Mouse (Mus musculus) spleen, postnatal 0 days (tissue): ENCODE measurements around the gene Gm28308. TPM values are rescaled to one million over a fixed set of nuclear protein-coding genes. Genes with fewer than 3 reads are reported as not detected.

Experiments used
- polyA plus RNA-seq: library from polyadenylated mRNA; unstranded; fragments of >200 nt; fragmentation: Nextera tagmentation; extraction: Ambion mirVana; gene quantifications from 2 replicates; pipeline ENCODE4 v1.2.1, GENCODE M21; 2015

Gene Gm28308
- polyA plus RNA-seq: not detected in 2 replicates

GRCm38 (mm10) chr6:52213119-52213986 is at the start of gene Gm28308, which contains the start of gene Hoxa3:
Gene Gm28308 (minus strand): TSS chr6:52213339.
Gene Hoxa3 (minus strand): TSS chr6:52213336.

GRCm38 (mm10) chr6:52260654-52261575 is 47.8 kb upstream of the Gm28308 start, which contains the start of gene Hoxa13:
Gene Hoxa13 (minus strand): TSS chr6:52260880.

DNA sequence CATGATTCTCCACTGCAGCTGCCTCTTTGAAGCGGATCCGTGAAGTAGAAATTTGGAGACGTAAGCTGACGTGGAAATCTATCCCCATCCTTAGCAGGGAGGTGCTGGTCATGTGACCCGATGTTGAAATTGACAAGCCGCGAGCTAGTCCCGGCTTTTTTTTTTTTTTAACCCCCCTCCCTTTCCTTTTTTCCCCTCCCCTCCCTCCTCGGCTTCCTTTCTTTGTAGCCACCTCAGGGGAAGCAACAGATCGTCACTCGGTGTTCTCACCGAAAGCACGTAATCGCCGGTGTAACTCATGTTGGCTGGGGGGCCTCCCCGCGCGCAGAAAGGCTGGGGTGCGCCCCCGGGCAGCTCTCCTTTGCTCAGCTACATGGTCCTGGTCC is 32.6 kb upstream of the Gm28308 start, which contains the start of gene Hoxa11:
TSS of gene Hoxa11 (minus strand) at position 54 of the 386 bp plus-strand sequence.

DNA sequence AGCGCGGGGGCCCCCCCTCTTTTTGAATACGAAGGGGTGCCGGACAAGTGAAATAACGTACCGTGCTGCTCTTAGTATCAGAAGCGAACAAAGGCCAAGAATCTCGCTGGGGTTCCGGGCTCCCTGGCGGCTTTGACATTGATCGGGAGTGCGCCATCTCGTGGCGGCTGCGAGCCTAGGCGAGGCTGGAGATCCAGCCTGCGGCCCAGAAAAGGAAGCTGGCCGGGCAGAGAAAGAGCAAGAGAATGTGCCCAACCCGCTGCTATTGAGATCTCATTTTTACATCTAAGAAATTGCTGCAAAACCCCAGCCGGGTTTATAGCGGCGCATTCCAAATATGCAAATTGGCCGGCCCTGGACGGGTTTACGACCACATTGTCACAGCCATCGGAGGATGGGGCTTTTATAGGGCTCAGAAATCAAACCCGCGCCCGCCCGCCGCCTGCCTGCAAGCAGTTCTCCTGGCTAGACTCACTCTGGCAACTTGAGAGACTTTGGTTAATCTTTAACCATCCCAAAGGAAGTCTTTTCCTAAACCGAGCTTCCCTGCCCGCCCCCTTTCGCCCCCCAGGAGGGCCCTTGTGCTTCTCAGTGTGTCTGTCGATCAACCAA is 27.4 kb upstream of the Gm28308 start, which contains the start of gene Hoxa10:
TSS of gene Hoxa10 (minus strand) at position 466 of the 612 bp plus-strand sequence.

DNA sequence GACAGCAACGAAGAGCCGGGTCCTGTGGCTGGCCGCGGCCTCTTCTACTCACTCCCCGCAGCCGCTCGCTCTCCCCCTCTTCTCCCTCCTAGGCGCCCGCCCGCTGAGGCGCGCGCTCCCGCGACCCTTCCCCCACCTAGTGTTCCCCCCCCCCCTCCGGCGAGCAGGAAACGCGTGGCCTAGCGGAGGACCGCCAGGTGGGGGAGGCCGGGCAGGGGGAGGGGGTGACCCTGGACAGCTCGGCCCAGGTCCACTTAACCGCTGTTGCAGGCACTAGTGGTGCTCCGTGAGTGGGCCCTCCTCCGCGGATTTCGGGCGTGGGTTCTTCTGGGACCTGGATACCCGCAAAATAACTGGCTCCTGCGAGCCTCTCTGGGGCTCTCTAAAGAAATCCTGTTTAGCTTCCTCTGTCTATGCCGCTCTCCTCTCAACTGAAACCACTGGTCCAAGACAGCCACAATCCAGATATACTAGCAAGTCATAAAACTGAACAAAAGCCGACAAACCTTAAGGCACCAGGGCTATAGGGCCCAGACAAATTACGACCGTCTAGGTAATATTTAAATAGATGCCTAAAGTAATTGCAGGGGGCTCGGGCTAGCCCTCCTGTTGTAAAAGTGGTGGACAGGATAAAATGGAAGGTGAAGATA is 17.5 kb upstream of the Gm28308 start, which contains the start of gene Hoxa9:
TSS of gene Hoxa9 (minus strand) at position 574 of the 650 bp plus-strand sequence.

DNA sequence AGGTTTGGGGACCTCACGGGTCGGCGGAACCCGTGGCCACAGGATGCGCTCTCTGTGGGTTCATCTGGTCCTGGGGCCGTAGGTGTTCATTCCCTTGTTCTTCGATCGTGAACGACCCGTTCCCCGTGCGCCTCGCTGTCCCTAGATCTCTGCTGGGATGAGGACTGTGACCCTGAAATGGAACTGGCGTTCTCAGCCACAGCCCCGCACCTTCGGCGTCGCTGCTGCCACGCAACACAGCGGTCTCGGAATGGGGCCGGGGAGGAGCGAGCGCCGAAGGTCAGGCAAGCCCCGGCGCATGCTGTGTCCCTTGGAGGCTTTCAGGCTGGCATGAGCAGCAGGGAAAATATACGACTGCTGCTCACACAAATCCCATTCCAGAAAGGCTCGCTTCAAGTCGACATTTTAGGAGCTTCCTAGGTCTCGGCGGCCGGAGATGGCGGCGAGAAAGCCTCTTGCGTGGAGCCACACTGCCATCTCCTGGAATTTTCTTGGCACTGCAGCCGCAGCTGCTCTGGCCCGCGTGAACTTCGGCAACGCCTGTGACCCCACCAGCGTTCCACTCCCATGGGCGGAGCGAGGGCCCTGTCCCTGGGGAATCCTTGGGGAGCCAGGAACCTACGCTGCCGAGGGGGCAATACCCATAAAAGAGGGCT is 8.3 kb upstream of the Gm28308 start, which contains the start of gene Hoxa7:
TSS of gene Hoxa7 (minus strand) at position 518 of the 656 bp plus-strand sequence.

GRCm38 (mm10) chr6:52208072-52208867 is 4.9 kb downstream of the Gm28308 start, which contains the start of gene Hoxa6:
Gene Hoxa6 (minus strand): TSS chr6:52208722.

DNA sequence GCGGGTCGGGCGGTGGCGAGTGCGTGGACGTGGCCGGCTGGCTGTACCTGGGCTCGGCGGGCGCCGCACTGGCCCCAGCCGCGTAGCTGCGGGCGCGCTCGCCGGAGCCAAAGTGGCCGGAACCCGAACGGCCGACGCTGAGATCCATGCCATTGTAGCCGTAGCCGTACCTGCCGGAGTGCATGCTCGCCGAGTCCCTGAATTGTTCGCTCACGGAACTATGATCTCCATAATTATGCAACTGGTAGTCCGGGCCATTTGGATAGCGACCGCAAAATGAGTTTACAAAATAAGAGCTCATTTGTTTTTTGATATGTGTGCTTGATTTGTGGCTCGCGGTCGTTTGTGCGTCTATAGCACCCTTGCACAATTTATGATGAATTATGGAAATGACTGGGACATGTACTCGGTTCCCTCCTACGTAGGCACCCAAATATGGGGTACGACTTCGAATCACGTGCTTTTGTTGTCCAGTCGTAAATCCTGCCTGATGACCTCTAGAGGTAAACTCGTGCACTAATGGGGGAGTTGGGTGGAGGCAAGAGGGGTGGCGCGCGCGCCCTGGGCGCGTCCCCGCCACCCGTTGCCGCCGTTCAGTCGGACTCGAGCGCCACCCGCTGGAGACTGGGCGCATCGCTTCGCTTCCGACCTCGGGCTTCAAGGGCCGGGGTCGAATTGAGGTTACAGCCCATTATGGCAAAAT is 8.9 kb downstream of the Gm28308 start, which contains the start of gene Hoxa5:
TSS of gene Hoxa5 (minus strand) at position 538 of the 703 bp plus-strand sequence.

DNA sequence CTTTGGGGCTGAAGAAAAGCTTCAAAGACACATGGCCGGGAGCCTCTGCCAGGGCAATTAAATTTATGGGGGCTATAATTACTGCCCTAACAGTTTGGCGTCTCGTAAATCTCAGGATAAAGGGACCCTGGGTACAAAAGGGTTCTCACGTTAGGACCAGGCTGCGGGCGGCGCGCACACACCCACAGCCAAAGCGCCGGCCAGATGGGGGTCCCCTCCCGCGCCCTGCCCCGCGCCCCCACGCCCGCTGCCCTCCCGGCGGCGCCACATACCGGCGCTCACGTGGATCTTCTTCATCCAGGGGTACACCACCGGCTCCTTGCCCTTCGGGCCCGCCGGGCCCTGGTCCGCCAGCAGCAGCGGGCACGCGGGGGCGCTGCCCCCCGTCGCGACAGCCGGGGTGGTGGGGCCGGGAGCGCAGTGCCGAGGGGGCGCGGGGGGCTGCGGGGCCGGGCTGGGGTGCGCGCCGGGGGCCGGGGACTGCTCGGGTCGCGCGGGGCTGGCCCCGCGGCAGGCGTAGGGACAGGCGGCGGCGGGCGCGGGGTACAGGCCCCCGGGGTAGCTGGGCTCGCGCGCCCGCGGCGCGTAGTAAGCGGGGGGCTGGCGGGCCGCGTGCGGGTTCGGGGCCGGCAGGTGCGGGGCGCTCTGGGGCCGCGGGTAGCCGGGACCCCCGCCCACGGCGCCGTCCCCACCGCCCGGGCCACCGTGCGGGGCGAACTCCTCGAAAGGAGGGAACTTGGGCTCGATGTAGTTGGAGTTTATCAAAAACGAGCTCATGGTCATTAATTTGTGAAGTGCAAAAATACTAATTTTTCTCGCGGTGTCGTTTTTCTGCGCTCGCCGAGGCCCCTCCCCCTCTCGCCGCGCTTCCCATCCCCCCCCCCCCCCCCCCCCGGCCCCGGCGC is 22.0 kb downstream of the Gm28308 start, which contains the start of gene Hoxa4:
TSS of gene Hoxa4 (minus strand) at position 848 of the 905 bp plus-strand sequence.

DNA sequence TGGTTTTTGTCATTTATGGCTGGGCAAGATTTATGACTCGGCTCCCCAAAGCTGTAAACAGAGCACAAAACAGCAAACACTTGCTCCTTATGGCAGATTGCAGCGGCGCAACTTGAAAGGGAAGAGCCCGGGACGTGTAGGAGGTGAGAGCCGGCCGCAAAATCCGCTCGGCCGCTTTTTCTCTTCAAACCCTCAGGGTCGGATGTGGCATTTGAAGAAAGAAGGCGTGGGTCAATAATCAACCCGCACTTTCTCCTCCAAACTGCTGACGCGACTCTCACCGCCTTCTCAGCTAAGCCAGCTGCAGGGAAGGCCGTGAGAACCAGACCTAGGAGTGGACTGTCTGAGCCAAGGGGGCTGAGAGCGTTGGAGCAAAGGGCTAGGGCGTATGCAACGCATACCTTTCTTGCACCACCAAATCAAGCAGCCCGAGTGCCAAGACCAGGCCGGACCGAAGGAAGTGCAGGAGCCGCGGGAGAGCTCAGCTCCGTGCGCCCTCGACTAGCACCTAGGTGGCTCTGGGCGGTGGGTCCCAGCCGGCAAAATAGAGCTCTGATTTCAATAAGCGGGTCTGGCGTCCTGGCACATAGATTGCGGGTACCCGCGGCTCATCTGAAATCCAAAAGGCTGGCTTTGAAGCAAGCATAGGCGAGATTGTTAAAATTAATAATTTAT is 35.9 kb downstream of the Gm28308 start, which contains the start of gene 5730596B20Rik:
TSS of gene 5730596B20Rik (plus strand) at position 438 of the 675 bp plus-strand sequence.

DNA sequence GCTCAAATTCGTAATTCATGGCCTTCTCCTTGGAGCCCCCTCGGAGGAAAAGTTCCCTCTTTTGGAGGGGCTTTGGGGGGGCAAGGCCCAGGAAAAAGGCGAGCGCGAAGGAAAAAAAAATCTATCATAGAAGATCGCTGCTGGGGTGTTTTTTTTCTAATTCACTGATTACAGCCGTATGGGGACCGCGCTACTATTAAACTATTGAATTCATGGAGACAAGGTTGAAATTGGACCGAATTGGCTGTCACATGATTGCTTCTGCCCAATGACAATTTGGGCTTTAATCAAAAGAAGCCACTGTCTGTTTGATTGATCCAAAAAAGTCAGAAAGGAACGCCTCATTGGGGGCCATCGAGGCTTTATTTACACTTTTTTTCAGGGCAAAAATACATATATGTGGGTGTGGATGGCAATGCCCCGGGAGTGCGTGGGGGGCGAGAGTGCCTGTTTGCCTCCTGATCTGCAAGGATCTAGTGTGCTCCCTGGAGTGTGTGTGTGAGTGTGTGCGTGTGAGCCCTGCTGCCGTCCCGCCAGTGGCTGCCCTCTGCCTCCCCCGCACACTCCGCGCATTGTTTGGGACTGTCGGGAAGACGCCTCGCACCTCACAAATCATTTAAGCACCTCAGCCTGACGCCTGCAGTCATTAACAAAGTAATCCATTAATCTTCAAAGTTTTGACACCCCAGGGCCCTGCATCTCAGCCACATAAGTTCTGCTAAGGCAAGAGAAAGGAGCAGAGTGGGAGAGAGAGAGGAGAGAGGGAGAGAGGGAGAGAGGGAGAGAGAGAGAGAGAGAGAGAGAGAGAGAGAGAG is 48.3 kb downstream of the Gm28308 start, which contains the start of gene Hoxa2:
TSS of gene Hoxa2 (minus strand) at position 206 of the 815 bp plus-strand sequence.

GRCm38 (mm10) chr6:52158276-52159051 is 54.7 kb downstream of the Gm28308 start, which contains the start of gene Hoxa1:
Gene Hoxa1 (minus strand): TSS chr6:52158317.

